16 mouse cellular contexts compared by ENCODE assay signal in genomic region chr5:97625200-97625599, GRCm38 (mm10).
"Had no signal": no experiment of that assay in that cellular context is flagged by ENCODE, and none has a peak within 500 bp of the region (broad histone marks: within the 10 kb centered on the region; RNA-seq: fewer than 3 reads in every experiment).

No protein-coding gene starts in this region.

- H3K9ac ChIP-seq: kidney, embryonic 15.5 days; limb, embryonic 12.5 days; liver, embryonic 13.5 days; liver, postnatal 0 days; neural tube, embryonic 15.5 days had no signal

- H3K27me3 ChIP-seq: kidney, embryonic 15.5 days; limb, embryonic 12.5 days; liver, embryonic 13.5 days; neural tube, embryonic 15.5 days had no signal

- ATAC-seq: intestine, embryonic 16.5 days; liver, postnatal 0 days had no signal

- H3K36me3 ChIP-seq: kidney, embryonic 15.5 days; limb, embryonic 12.5 days; liver, embryonic 13.5 days; neural tube, embryonic 15.5 days had no signal

- H3K27ac ChIP-seq: kidney, embryonic 15.5 days; limb, embryonic 12.5 days; liver, embryonic 13.5 days; neural tube, embryonic 15.5 days had no signal

- H3K4me1 ChIP-seq: kidney, embryonic 15.5 days; limb, embryonic 12.5 days; liver, embryonic 13.5 days; neural tube, embryonic 15.5 days had no signal

- H3K9me3 ChIP-seq: kidney, embryonic 15.5 days; liver, embryonic 13.5 days; neural tube, embryonic 15.5 days had no signal

- DNase-seq: kidney, adult 2 months; kidney, postnatal 36 days; liver; liver, embryonic 13.5 days; liver, postnatal 0 days; lung, postnatal 36 days; midbrain, embryonic 14.5 days; right cerebral cortex, adult 18-20 months; right cerebral cortex, postnatal 25 days; thymus, adult 18-20 months; thymus, postnatal 14 days had no signal

- H3K4me2 ChIP-seq: kidney, embryonic 15.5 days; limb, embryonic 12.5 days; liver, embryonic 13.5 days; neural tube, embryonic 15.5 days had no signal

- H3K4me3 ChIP-seq: kidney, embryonic 15.5 days; limb, embryonic 12.5 days; liver, embryonic 13.5 days; myocyte; neural tube, embryonic 15.5 days had no signal
